Mouse (Mus musculus): ENCODE measurements around the gene Rnf20.
A peak's percentile ranks its signal among the peaks of the same experiment; 100 is the strongest.
"Not testable (repeated sequence)": the region's sequence is repeated elsewhere in the genome, so short reads cannot be mapped to it uniquely, and the experiment has no call there.

Rnf20 gene

DNA sequence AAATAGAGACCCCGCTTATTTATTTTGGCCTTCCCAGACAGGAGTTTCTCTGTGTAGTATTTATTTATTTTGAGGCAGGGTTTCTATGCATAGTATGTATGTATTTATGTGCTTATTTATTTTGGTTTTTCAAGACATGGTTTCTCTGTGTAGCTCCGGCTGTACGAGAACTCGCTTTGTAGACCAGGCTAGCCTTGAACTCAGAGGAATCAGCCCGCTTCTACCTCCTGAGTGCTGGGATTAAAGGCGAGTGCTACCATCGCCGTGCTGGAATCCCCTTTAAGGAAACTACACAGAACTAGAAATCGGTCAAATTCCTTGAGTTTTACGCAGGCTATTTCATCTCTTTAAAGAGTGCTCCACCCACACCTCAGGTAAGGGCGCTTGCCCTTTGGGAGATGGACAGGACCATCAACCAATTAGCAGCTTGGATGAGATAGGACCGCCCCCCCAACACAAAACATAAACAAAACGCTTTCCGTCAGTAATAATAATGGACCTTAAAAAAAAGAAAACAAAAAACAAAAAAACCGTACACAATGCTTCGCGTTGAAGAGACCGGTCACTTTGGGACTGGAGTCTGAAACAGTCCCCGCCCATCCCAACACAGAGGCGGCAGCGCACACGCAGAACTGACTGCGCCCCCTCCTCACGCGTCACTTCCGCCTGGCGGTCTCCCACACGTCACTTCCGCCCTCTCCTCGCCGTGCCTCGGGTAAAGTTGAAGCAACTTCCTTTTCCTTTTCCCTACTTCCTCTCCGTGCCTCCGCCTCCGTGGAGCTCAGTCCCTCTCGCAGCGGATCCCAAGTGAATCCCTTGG, at the start of gene Rnf20:
TSS of gene Rnf20 (plus strand) at position 688 of the 820 bp plus-strand sequence.
- peak; percentile 93 to 95 for DNase-seq (ENCODE audit: low spot score in 2 of 2)

DNA sequence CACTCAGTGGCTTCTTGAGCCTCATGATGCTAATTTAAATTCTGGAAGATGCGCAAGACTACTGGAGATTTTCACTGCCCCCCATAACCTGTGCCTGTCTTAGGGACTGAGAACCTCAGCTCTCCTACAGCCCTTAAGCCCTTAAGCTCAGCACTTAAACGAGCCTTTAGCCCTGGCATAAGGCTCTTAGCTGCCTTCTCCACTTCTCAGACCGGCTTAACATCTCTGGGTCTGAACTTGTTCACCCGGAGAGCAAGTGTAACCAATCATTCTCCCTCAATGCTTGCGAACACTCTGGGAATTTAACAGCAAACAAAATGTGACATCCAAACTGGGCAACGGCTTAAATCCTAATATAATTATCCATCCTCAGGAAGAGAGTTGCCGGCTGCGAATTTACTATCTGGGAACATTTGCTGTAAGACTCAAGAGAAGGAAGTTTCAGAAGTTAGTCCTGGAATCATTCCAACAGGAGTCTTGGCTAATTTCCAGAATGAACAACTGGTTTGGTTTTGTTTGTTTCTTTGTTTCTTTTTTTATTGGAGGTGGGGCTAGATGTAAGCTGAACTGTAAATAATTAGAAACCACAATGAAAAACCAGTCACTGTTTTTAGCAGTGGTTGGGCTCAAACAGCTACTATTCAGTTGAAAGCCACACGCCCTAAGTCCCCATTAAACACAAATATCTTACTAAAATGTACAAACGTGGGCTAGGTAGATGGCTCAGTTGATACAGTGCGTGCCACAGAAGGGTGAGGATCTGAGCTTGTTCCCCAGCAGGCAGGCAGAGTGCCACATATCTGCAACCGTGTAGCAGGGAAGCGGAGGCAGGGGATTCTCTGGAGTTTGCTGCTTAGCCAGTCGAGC, 47.6 kb upstream of the Rnf20 start:
- DNase-seq (ENCODE audit: low spot score in 2 of 2), result no peak

DNA sequence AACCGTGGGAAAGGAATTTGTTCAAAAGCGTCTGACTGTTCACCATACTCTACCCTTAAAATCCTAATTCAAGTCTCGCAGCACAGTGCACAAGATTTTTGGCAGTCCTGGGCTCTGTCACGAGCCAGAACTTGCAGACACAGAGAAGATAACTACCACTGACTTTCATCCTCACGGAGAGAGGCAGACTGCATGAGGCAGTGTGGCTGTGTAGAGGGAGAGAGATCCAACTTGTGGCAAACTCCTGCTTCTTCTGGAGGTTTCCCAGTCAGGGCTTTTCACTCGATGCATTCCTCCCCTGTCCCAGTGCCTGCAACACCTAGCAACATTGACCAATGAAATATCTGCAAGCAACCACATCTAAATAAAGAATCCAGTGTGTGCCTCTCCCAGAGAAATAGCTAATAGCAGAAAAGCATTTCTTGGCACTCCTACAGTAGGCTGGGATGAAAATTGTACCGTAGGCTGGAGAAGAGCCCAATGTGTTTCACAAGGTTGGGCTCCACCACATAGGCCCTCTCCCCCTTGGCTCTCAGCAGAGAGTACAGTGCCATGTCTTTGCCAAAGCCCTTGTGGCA, 46.2 kb upstream of the Rnf20 start:
- DNase-seq (ENCODE audit: low spot score in 2 of 2), result no peak

DNA sequence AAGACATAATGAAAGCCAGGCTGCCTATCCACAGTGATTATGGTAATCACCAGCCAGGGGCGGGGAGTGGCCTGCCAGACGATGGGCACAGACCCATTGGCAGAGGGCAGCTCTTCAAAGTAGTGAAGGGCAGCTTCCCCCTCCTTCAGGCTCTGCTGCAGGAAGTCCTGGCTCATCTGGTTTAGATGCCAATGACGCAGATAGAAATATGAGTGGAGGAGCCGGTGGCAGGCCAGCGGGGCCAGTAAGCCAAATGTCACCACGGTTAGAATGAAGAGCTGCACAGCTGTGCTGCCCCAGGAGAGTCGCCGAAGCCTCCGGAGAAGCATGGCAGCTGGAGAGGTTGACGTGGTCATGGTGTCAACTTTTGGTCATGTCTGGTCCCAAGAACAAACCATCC, 45.0 kb upstream of the Rnf20 start:
- no peak for DNase-seq (ENCODE audit: low spot score in 2 of 2)

DNA sequence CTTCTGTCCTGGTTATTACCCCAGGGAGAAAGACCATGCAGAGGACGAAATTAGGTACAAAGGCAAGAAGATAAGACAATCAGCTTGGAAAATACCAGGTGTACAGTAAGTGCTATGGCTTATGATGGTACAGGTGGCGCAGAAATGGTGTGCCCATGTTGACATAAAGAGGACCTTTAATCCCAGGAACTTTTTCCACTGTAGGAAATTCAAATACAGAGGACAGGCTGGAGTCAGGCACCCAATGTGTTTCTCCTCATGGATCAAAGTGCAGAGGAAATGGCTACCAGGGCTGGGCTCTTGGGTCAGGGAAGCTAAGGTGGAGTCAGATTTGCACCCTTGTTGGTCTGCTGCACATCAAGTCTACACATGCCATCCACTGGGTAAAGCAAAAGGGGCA, 41.7 kb upstream of the Rnf20 start:
- no peak for DNase-seq (ENCODE audit: low spot score in 2 of 2)

DNA sequence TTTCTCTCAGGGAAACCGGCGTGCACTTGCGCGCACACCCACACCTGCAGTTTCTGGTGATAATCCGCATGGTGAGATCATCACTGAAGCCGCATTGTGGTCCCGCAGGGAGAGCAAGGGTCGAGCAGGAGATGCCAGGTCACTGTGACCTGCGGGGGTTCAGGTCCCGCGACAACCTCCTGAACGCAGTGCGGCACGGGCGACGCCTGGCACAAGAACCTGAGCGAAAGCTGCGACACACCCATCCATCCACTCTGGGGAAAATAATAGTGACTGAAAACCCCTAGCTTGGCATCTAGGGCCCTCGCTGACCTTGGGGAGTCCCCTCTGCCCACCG, 35.0 kb upstream of the Rnf20 start:
- no peak for DNase-seq (ENCODE audit: low spot score in 2 of 2)

DNA sequence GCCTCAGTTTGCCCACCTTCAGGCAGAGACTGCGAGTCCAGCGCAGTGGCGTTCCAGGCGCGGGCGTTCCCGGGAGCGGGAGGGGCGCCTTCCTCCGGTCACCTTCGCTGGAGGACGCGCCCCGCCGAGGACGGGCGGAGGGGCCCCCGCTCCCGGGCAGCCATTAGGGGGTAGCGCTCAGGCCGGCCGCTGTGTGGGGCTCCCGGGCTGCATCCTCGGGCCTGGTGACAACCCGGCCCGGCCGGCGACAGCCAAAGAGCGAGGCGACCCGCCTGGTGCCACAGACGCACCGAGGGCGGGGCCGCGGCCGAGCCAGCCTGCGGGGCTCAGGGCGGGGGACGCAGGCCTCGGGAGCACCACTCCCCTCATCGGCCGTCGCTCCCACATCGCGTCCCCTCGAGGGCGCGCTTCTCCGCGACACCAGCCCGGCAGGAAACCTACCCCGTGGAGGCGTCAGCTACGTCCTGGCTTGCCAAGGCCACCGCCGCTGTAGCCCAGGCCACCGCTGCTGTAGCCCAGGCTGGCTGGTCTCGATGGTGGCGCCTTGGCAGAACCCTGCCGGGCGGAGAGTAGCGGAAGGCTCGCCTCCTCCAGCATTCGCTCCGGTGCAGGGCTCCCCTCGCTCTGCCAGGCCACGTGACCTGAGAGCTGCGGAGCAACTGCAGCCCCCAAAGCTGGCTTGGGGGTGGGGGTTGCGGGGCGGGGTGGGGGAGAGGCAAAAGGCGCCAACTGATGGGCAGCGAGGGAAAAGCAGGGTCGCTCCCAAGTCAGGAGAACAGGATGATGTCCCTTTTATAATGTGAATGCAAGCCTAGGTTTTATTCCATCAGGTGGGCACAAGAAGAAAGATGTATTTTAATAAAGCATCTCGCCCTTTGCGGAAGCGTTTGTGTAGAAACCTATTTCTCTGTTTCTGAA, 34.4 kb upstream of the Rnf20 start, which contains the start of gene Tmem246:
TSS of gene Tmem246 (minus strand) at position 694 of the 918 bp plus-strand sequence.
- DNase-seq (ENCODE audit: low spot score in 2 of 2), result peak; percentile 23 to 25

DNA sequence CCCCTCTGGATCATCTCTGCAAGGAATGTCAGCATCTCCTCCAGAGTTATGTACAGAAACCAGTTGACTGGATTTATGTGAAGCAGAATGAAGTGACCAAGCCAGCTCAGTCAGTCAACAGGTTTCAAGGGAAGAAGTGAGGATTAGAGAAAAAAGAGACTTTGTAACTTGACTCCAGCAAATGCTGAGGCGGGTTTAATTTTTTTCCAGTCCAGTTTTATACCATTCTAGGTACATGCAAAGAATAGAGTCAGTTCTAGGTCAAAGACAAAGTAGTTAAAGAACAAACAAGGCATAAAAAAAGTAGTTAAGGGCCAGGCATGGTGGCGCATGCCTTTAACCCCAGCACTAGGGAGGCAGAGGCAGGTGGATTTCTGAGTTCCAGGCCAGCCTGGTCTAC, 28.6 kb upstream of the Rnf20 start:
- no peak for DNase-seq (ENCODE audit: low spot score in 2 of 2)

DNA sequence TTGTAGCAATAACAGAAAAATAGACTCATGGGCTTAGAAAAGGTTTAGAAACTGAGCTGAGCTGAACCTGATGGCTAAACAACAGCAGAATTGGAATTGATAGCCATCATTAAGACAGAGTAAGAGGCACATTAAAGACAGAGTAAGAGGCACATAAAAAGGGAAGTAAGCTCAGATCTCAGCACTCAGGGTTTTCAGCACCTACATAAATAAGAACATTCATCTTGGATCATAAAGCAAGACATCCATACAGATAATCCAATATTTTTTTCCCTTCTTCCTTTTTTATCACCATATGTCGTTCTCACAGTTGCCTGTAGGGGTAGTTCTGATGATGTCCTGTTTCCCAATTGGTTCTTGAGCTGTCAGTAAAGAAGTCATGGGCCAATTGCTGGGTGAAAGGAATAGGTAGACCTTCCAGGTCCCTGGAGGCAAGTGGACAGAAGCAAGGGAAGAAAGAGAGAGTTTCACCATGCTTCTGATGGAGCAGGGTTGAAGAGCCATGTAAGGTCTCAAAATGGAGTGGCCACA, 27.7 kb upstream of the Rnf20 start:
- DNase-seq (ENCODE audit: low spot score in 2 of 2), result no peak

DNA sequence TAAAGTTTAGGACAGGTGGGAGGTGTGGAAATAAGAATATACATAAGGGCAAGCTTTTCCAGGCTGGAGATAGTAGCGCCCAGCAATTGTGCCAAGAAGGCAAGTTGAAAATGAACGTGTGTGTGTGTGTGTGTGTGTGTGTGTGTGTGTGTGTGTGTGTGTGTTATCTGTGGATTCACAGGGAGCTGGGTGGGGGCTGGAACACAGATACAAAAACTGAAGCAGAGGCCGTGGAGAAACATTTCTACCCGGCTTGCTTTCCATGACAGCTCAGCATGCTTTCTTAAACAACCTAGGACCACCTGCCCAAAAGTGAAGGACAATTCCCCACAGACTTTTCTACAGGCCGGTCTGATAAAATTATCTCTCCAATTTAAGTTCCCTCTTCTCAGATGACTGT, 27.2 kb upstream of the Rnf20 start:
- DNase-seq (ENCODE audit: low spot score in 2 of 2), result no peak

DNA sequence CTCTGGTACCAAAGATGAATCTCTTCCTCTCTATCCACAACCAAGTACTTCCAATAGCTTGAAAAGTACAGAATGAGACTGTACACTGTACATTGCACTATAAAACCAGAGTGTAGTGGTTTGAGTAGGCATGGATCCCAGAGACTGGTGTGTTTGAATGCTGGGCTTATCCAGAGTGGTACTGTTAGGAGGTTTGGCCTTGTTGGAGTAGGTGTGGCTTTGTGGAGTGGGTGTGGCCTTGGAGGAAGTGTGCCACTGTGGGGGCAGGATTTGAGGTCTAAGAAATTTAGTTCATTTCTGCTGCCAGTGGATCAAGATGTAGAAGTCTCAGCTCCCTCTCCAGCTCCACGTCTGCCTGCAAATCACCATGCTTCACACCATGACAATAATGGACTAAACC, 26.3 kb upstream of the Rnf20 start:
- no peak for DNase-seq (ENCODE audit: low spot score in 2 of 2)

DNA sequence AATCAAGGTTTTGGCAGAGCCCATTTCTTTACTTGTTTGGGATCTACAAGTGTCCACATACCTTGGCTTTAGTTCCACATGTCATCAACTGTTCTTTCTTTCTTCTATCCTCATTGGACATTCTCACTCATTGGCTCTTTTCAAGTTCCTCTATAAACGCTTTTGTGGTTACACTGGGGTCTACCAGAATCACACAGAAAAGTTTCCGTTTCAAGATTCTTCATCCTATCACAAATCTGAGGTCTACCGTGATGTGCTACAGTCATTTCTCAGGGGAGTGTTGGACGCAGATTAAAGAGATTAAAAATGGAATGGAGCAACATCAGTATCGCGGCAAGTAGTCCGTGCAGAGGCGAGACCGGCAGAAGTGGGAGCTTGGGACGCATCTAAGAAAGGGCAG, 14.9 kb upstream of the Rnf20 start:
- no peak for DNase-seq (ENCODE audit: low spot score in 2 of 2)

DNA sequence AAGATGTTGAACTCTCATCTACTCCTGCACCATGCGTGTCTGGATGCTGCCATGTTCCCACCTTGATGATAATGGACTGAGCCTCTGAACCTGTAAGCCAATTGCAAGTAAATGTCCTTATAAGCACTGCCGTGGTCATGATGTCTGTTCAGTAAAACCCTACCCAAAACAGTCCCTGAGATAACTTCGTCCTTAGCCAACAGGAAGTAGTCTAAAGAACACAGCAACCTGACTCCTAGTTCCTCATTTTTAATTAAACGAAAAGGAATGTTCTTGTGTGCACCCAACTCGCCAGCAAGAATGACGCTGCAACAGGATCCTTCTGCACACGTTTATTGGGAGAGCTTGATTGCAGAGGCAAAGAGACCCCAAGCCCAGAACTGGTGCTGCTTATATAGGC, 11.9 kb upstream of the Rnf20 start:
- DNase-seq (ENCODE audit: low spot score in 2 of 2), result not testable (repeated sequence)

DNA sequence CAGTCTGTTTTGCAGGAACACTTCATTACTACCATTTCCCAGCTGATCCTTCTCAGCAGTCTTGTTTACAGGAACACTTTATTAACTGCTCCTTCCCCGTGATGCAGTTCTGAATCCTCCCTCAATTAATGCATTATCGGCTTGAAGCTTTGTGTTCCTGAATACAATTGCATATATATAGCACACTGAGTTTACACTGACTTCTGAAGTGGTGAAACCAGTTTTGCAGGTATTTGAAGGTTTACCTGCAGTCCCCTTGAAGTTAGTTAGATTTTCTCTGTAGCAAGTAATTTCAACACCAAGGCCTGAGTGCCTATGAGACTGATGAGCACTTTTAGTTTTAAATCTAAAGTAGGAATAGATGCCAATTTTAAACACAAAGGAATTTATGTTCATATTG, 9.5 kb upstream of the Rnf20 start:
- DNase-seq (ENCODE audit: low spot score in 2 of 2), result no peak

DNA sequence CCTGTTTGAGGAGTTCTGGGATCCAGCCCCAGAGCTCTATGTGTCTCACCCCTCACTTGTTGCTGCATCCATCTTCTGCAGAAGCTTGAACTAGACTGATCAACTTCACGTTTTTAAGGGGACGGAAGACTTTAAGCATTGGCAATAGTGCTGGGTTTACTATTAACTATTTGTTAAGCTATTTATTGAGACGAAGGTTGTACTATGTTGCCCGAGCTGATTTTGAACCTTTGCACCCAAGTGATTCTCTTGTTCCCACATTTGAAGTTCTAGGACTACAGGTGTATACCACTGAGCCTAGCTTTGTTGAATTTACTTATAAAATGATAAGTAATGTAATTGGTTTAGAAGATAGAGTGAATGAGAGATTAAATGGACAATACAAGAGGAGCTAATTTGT, 7.9 kb upstream of the Rnf20 start:
- no peak for DNase-seq (ENCODE audit: low spot score in 2 of 2)

DNA sequence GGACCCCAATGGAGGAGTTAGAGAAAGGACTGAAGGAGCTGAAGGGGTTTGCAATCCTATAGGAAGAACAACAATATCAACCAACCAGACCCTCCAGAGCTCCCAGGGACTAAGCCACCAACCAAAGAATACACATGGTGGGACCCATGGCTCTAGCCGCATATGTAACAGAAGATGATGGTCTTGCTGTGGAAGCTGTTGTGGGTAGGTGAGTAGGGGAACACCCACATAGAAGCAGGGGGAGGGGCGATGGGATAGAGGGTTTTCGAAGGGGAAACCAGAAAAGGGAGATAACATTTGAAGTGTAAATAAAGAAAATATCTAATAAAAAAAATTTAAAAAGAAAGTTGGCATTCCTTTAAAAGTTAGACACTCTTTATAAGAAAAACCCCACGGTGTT, 6.8 kb upstream of the Rnf20 start:
- DNase-seq (ENCODE audit: low spot score in 2 of 2), result not testable (repeated sequence)

DNA sequence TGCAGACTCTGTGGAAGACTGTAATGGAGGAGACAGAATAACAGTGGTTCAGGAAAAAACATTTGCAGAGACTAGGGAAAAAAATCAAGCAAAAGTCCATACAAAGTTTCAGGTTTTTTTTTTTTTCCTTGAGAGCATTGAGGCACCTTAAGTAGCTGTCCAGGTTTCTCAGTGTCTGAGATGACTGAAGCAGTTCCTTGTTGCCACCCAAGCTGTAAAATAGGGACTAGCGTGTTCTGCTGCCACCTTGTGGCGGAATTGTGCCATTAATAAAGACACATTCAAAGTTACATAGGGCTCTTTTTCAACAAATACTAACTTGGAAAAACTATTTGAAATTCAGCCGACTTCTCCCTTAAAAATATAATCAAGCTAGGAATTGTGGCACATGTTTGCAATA, 4.8 kb upstream of the Rnf20 start:
- DNase-seq (ENCODE audit: low spot score in 2 of 2), result peak; percentile 52 to 66

DNA sequence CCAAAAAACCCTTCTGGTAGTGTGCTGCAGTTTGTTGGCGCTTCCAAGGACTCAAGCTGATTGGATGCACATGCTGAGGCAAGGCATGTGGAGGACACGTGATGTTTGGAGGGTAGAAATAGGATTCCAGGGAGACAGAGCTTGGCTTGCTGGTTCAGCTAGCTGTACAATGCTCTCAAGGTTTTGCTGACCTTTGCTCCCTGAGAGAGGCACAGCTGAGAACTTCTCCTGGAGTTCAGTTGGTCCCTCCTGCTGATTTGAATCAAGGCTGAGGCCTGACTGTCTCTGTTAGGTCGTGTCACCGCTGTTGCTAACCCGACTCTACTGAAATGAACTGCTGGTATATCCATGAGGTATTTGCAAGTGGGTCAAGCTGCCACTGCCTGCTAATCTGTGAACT, 2.9 kb upstream of the Rnf20 start:
- no peak for DNase-seq (ENCODE audit: low spot score in 2 of 2)

DNA sequence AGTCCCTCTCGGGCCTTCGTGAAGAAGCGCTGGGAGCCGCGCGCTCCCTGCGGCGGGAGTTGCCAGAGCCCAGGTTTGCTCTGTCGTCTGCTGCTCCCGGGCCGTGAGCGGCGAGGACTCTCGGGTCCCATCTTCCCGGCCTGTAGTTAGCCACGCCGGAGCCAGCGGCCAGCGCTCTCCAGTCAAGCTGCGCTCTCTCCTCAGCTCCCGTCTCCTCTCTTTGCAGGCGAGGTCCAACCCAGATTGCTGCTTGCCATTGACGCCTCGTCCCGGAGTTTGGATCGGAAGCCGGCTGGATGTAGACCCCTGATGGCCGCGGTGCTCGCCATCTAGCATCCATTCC, 304 bp downstream of the Rnf20 start:
- no peak for DNase-seq (ENCODE audit: low spot score in 2 of 2)

DNA sequence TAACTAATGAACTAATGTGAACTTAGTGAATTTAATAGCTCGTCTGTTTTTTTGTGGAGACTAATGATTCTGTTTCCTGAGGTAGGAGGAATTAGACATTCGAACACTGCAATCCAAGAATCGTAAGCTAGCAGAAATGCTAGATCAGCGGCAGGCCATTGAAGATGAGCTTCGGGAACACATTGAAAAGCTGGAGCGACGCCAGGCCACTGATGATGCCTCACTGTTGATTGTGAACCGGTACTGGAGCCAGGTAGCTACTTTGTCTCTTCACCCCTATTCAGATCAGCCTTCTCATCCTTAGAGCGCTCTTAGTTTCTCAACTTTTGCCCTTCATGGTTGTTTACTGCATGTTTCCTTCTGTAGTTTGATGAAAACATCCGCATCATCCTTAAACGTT, 6.0 kb downstream of the Rnf20 start:
- DNase-seq (ENCODE audit: low spot score in 2 of 2), result no peak

DNA sequence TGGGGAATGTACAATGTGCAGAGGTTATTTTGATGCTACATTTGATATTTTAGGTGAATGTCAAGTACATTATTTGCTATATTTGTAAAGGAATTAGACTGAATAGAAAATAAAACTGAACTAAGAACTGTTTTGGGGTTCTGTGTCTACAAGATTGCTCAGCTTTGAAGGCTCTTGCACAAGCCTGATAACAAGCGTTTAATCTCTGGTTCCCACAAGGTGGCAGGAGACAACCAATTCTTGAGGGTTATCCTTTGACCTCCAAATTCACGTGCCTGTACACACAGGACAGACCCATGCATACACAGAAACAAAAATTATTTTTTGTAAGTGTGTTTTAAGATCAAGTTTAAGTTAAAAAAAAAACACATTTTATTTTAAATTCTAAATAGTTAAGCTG, 8.1 kb downstream of the Rnf20 start:
- DNase-seq (ENCODE audit: low spot score in 2 of 2), result no peak

DNA sequence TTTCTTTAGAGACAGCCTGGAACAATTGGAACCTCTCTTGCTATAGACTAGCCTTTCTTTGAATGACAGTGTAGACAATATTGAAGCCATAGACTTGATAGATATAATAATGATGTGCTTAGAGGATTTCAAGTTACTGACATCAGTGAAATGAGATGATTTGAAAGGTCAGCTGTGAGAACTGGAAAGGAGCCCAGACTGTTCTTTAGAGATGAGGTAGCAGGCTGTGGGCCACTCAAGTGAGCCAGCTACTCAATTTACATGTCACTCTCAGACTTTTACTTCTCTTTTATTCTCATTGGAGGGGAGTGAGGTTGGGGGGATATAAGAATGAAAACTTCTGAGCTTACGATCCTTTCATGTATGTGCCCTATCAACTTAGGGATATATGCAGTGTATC, 27.6 kb downstream of the Rnf20 start:
- DNase-seq (ENCODE audit: low spot score in 2 of 2), result no peak
